Mouse (Mus musculus): ENCODE measurements around the gene Akr1b3. TPM values are rescaled to one million over a fixed set of nuclear protein-coding genes. Genes with fewer than 3 reads are reported as not detected.
"Not testable (repeated sequence)": the region's sequence is repeated elsewhere in the genome, so short reads cannot be mapped to it uniquely, and the experiment has no call there.

The Akr1b3 gene
- total and polyA plus RNA-seq, 2 experiments from 2014 or later, result 165 to 175 TPM

DNA sequence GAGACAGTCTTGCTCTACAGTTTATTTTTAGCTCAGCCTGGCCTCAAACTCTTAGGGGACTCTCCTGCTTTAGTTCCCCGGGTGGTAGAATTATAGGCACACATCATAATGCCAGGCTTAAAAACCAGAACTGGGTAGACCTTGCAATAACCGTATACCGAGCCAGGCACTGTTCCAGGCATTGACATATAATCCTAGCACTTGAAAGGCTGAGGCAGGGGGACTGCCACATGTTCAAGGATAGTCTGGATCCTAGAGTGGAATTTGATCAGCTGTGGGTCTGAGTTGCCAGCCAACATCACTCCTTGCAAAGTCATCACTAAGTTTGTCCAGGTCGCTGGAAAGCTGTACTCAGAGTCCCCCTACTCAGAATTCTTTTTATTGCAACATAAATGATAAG, 24.7 kb upstream of the Akr1b3 start:
- WGBS, result 49% methylated on average over 4 of the region's 4 CpGs
- DNase-seq (ENCODE audit: low spot score), result no peak

DNA sequence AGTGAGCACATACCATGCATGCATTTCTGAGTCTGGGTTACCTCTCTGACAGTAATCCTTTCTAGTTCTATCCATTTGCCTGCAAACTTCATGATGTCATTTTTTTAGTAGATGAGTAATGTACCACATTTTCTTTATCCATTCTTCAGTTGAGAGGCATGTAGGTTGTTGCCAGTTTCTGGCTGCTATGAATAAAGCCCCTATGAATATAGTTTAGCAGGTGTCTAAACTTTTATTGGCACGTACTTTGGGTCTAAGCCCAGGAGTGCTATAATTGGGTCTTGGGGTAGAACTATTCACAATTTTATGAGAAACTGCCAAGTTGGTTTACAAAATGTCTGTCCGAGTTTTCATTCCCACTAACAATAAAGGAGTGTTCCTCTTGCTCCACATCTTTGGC, 20.5 kb upstream of the Akr1b3 start:
- H3K4me1 ChIP-seq (ENCODE audit: control insufficient read depth, insufficient read depth), result peaks cover 3% of the 10 kb centered on the region; the same call in 1 of the 2 replicates
- no peak overlapping the region for H3K27ac ChIP-seq (ENCODE audit: low read depth)
- no peak overlapping the region for H3K9ac ChIP-seq (replicated peaks; ENCODE audit: low read depth, low read length)
- TF ChIP-seq CTCF (IDR thresholded peaks at IDR 0.05; ENCODE audit: low read depth), result no peak
- no peak for TF ChIP-seq EP300 (IDR thresholded peaks at IDR 0.05; ENCODE audit: low read depth)
- ATAC-seq (ENCODE audit: insufficient read depth, low read depth) (no peak), DNase-seq (ENCODE audit: low spot score) (no peak)
- H3K4me3 ChIP-seq (ENCODE audit: low read depth, low read length), result no peak overlapping the region
- no peaks in the 10 kb centered on the region for H3K9me3 ChIP-seq (replicated peaks; ENCODE audit: control insufficient read depth, low read length)
- 66% methylated on average over 2 of the region's 2 CpGs for WGBS
- H3K36me3 ChIP-seq (replicated peaks; ENCODE audit: control insufficient read depth, insufficient read depth, low read length), result no peaks in the 10 kb centered on the region
- no peaks in the 10 kb centered on the region for H3K27me3 ChIP-seq (ENCODE audit: control insufficient read depth, insufficient read depth, low read length)
- no peak overlapping the region for H3K4me2 ChIP-seq (ENCODE audit: low read depth, low read length)

More for the DNA sequence above, 24.7 kb upstream of the Akr1b3 start:
- Histone ChIP-seq H3K36me3 (replicated peaks; ENCODE audit: control insufficient read depth, insufficient read depth, low read length) (no peaks in the 10 kb centered on the region), H3K4me3 (ENCODE audit: low read depth, low read length) (no peak overlapping the region), H3K4me2 (ENCODE audit: low read depth, low read length) (no peak overlapping the region), H3K9me3 (replicated peaks; ENCODE audit: control insufficient read depth, low read length) (no peaks in the 10 kb centered on the region), H3K27me3 (ENCODE audit: control insufficient read depth, insufficient read depth, low read length) (no peaks in the 10 kb centered on the region), H3K4me1 (ENCODE audit: control insufficient read depth, insufficient read depth) (peaks cover 9% of the 10 kb centered on the region), H3K9ac (replicated peaks; ENCODE audit: low read depth, low read length) (no peak overlapping the region), H3K27ac (ENCODE audit: low read depth) (no peak overlapping the region)
- TF ChIP-seq EP300 (IDR thresholded peaks at IDR 0.05; ENCODE audit: low read depth) (no peak), CTCF (IDR thresholded peaks at IDR 0.05; ENCODE audit: low read depth) (no peak)
- no peak for ATAC-seq (ENCODE audit: insufficient read depth, low read depth)

DNA sequence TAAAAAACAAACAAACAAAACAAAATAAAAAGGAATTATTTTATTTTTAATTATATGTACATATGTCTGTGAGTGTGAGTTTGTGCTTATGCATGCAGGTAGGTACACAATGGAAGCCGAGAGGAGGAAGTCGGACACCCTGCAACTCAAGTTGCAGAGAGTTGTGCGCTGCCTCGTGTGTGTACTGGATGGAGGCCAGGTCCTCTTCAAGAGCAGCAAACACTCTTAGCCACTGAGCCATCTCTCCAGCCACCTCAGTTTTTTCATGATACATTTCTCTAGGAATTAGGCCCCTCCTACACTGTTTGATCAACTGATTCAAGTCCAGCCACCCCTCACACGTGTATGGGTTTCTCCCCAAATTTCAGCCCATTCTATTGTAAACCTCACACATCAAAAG, 17.4 kb upstream of the Akr1b3 start:
- DNase-seq (ENCODE audit: low spot score) (no peak), ATAC-seq (ENCODE audit: insufficient read depth, low read depth) (no peak)
- Histone ChIP-seq H3K4me2 (ENCODE audit: low read depth, low read length) (no peak overlapping the region), H3K4me1 (ENCODE audit: control insufficient read depth, insufficient read depth) (peaks cover 8% of the 10 kb centered on the region; the same call in 1 of the 2 replicates), H3K4me3 (ENCODE audit: low read depth, low read length) (no peak overlapping the region), H3K9me3 (replicated peaks; ENCODE audit: control insufficient read depth, low read length) (no peaks in the 10 kb centered on the region), H3K27me3 (ENCODE audit: control insufficient read depth, insufficient read depth, low read length) (no peaks in the 10 kb centered on the region), H3K36me3 (replicated peaks; ENCODE audit: control insufficient read depth, insufficient read depth, low read length) (no peaks in the 10 kb centered on the region), H3K27ac (ENCODE audit: low read depth) (no peak overlapping the region), H3K9ac (replicated peaks; ENCODE audit: low read depth, low read length) (no peak overlapping the region)
- TF ChIP-seq CTCF (IDR thresholded peaks at IDR 0.05; ENCODE audit: low read depth), result no peak
- TF ChIP-seq EP300 (IDR thresholded peaks at IDR 0.05; ENCODE audit: low read depth), result no peak
- WGBS, result 62% methylated on average over 5 of the region's 5 CpGs

DNA sequence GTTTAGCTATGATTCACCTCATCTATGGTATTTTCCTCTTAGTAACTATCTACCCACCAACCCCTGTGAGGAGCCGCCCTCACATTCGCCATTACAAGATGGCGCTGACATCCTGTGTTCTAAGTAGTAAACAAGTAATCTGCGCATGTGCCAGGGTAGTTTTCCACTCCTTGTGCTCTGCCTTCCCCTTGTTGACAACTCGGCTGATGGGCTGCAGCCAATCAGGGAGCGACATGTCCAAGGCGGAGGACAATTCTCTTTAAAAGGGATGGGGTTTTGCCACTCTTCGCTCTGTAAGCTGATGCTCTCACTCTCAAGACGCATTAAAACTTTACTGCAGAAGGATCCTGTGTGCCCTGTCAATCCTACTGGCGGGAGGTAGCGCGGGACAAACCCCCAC, 14.5 kb upstream of the Akr1b3 start:
- 80% methylated on average over 12 of the region's 12 CpGs for WGBS
- not testable (repeated sequence) for H3K27ac ChIP-seq (ENCODE audit: low read depth); ATAC-seq (ENCODE audit: insufficient read depth, low read depth)

DNA sequence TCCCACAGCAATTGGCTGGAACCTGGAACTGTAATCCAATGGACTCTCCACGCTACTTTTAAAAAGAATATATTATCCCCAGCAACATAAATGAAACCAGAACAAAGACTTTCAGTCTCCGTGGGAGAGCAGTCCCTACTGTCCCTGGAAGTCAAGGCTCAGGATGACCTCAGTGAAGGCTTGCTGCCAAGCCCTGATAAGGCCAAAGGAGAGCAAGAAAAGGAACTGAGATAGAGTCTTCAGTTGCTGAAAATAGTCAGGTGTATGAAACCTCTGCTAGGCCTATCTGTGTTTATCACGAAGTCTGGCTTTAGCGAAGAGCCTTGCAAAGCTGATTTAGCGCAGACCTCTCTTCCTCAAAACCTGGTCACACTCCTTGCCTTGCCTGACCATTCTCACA, 14.1 kb upstream of the Akr1b3 start:
- Histone ChIP-seq H3K4me3 (ENCODE audit: low read depth, low read length) (no peak overlapping the region), H3K9ac (replicated peaks; ENCODE audit: low read depth, low read length) (no peak overlapping the region), H3K27ac (ENCODE audit: low read depth) (no peak overlapping the region), H3K4me2 (ENCODE audit: low read depth, low read length) (no peak overlapping the region), H3K36me3 (replicated peaks; ENCODE audit: control insufficient read depth, insufficient read depth, low read length) (no peaks in the 10 kb centered on the region), H3K9me3 (replicated peaks; ENCODE audit: control insufficient read depth, low read length) (no peaks in the 10 kb centered on the region), H3K27me3 (ENCODE audit: control insufficient read depth, insufficient read depth, low read length) (no peaks in the 10 kb centered on the region), H3K4me1 (ENCODE audit: control insufficient read depth, insufficient read depth) (peaks cover 8% of the 10 kb centered on the region; the same call in 1 of the 2 replicates)
- ATAC-seq (ENCODE audit: insufficient read depth, low read depth) (no peak), DNase-seq (ENCODE audit: low spot score) (no peak)
- 27% methylated on average over 5 of the region's 5 CpGs for WGBS
- TF ChIP-seq CTCF (IDR thresholded peaks at IDR 0.05; ENCODE audit: low read depth) (no peak), EP300 (IDR thresholded peaks at IDR 0.05; ENCODE audit: low read depth) (no peak)

More for the DNA sequence above, 14.5 kb upstream of the Akr1b3 start:
- not testable (repeated sequence) for DNase-seq (ENCODE audit: low spot score); H3K9me3 ChIP-seq (replicated peaks; ENCODE audit: control insufficient read depth, low read length); H3K4me2 ChIP-seq (ENCODE audit: low read depth, low read length); H3K4me1 ChIP-seq (ENCODE audit: control insufficient read depth, insufficient read depth); H3K4me3 ChIP-seq (ENCODE audit: low read depth, low read length); H3K36me3 ChIP-seq (replicated peaks; ENCODE audit: control insufficient read depth, insufficient read depth, low read length); H3K9ac ChIP-seq (replicated peaks; ENCODE audit: low read depth, low read length); H3K27me3 ChIP-seq (ENCODE audit: control insufficient read depth, insufficient read depth, low read length)

DNA sequence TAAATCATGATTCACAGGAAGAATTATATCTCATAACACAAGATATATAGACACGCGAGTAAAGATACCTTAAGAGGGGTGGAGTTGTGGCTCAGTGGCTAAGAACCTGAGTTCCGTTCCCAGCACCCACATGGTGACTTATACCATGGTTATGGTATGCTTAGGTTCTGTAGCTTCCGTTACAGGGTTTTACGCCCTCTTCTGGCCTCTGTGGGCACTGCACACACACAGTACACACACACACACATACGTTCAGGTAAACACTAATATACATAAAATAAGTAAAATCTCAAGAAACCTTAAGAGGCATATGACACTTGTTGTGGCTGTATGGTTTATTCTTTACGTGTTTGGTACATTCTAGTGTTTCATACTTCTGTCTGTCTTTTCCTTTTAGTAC, 4.8 kb upstream of the Akr1b3 start:
- whole genome bisulfite sequencing, result 92% methylated on average over 7 of the region's 7 CpGs
- no peak for DNase-seq (ENCODE audit: low spot score)

More for the DNA sequence above, 4.8 kb upstream of the Akr1b3 start:
- TF ChIP-seq CTCF (IDR thresholded peaks at IDR 0.05; ENCODE audit: low read depth), result no peak
- TF ChIP-seq EP300 (IDR thresholded peaks at IDR 0.05; ENCODE audit: low read depth), result no peak
- H3K9ac ChIP-seq (replicated peaks; ENCODE audit: low read depth, low read length), result no peak overlapping the region
- no peaks in the 10 kb centered on the region for H3K27me3 ChIP-seq (ENCODE audit: control insufficient read depth, insufficient read depth, low read length)
- H3K27ac ChIP-seq (ENCODE audit: low read depth), result no peak overlapping the region
- no peak overlapping the region for H3K4me2 ChIP-seq (ENCODE audit: low read depth, low read length)
- ATAC-seq (ENCODE audit: insufficient read depth, low read depth), result no peak
- 0 out of 2 replicates have a peak, but pooled peaks cover 5% of the 10 kb centered on the region for H3K4me1 ChIP-seq (ENCODE audit: control insufficient read depth, insufficient read depth)
- H3K9me3 ChIP-seq (replicated peaks; ENCODE audit: control insufficient read depth, low read length), result no peaks in the 10 kb centered on the region
- H3K4me3 ChIP-seq (ENCODE audit: low read depth, low read length), result no peak overlapping the region
- no peaks in the 10 kb centered on the region for H3K36me3 ChIP-seq (replicated peaks; ENCODE audit: control insufficient read depth, insufficient read depth, low read length)
